Mouse (Mus musculus) kidney, postnatal 25 days (tissue): ENCODE measurements at regions not wholly inside any gene's neighbourhood (a gene's known extent, or its start where the extent isn't known, plus 50 kb on each side); places are given as distances from the start of the nearest gene placed in this dataset.

Source experiments
- DNase-seq, 2 experiments: peaks; one replicate each; pipeline ENCODE4 v3.0.0; 2021; ENCODE audit warnings: mixed read lengths in 2 of 2

GRCm38 (mm10) chr2:9595236-9595850, 285.7 kb upstream of the 4930412O13Rik start:
- DNase-seq: no peak

- no peak for DNase-seq
Measured at GRCm38 (mm10) chr2:9596135-9596534, 284.9 kb upstream of the 4930412O13Rik start.

GRCm38 (mm10) chr2:9604984-9605383, 276.1 kb upstream of the 4930412O13Rik start:
- no peak for DNase-seq

DNA sequence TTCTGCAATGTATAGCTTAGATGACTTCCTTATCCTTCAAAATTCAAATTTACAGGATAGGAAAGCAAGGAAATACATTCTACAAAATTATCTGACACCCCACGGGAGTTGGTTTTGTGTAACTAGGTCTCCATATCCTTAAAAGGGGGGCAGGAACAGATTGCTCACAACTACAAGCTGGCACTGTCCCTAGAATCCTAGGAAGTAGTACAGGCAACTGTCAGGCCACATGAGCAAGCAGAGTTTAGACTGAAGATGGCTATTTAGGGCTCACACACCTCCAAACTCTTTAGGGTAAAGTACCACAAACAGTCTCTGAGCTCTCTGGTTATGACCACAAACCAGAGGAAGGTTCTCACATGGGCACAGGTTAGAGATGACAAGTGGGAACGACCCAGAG, 273.5 kb upstream of the 4930412O13Rik start:
- DNase-seq: no peak

- DNase-seq: no peak
Measured at GRCm38 (mm10) chr2:9614415-9614814, 266.6 kb upstream of the 4930412O13Rik start.

GRCm38 (mm10) chr2:9616292-9616691, 264.8 kb upstream of the 4930412O13Rik start:
- no peak for DNase-seq

DNA sequence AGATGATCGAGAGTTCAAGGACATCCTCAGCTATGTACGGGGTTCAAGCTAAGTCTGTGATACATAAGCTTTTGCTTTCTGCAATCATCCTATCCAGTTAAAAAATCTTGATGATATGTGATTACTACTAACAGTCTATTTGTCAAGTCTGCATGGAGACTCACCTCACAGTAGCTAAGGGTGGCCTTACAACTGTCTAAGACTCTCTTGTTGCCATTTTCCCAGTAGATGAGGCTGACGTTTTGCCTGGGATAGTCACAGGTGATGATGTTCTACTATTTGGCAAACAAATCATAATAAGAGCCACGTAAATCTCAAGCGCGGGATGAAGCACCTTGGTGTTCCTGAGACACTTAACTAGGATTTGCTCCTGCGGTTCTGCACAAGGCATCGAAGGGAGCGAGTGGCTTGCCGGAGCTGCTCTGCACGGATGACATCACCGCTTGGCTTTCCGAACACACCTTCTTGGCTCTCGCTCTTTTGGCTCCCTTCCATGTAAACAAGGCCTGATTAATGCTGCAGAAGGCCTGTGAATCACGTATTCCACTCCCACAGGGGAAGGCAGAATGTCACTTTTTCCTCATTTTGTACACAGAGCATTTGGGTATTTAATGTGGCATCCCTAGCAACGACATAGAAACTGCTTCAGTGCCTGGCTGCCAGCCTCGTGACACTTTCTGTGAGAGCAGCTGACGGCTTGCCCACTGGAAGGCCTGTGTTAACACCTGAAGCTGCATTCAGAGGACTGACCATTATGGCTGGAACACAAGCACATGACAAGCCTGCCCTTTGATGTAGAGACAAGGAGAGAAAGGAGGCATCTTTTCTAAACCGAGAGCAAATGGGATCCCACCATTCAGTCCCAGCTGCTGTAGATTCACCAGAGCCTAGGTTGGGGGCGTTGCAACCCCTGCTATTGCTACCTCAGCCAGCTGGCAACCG, 260.5 kb upstream of the 4930412O13Rik start:
- peak; percentile 45 to 61 for DNase-seq

DNA sequence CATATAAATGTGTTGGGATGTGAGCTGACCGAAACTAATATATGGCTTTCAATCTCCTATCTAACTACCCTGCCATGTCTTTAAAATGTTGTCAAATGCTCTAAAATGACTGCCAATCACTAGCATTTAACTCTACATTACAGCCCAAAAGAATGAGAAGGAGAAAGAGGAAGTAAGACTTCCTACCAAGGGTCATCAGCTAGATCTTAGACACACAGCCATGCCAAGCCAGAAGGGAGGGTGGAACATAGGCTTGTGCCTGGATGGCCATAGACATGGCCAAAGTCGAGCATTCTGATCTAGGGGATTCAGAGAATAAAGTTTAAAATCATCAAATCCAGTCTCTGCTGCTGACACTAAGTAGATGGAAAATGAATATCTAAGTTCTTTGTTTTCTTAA, 257.4 kb upstream of the 4930412O13Rik start:
- no peak for DNase-seq

GRCm38 (mm10) chr2:9628026-9628425, 253.0 kb upstream of the 4930412O13Rik start:
- DNase-seq: no peak

DNA sequence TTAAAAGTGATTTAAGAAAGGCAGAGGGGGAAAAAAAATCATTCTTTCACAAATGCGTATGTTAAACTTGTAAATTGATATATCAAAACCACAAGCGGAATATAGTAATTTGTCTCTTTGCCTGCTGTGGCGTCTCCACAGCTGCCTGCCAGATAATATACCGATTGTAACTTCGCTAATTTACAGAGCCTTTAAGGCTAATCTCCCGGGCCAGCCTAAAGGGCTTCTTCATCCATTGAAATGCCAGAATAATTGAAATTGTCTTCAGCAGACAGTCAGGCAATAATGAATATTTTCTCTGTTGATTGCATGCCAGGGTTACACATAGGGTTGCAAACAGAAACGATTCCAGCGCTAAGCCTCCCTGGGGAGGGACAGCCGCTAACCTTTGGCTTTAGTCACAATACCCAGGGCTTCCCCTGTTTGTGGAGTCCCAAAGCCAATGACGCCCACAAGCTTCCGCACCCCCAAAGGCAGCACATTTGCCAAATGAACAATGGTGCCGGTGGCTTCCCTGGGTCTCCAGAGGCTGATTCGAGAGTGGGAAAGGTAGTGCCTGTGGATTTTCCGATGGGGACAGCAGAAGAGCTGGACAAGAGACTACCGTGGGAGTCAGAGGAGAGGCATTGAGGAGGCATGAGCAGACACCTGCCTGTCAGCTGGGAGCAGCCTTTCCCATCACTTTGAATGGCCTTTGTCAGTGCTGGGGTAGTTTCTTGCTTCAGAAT, 248.2 kb upstream of the 4930412O13Rik start:
- peak in 1 of 2 experiments; percentile 33 for DNase-seq

DNA sequence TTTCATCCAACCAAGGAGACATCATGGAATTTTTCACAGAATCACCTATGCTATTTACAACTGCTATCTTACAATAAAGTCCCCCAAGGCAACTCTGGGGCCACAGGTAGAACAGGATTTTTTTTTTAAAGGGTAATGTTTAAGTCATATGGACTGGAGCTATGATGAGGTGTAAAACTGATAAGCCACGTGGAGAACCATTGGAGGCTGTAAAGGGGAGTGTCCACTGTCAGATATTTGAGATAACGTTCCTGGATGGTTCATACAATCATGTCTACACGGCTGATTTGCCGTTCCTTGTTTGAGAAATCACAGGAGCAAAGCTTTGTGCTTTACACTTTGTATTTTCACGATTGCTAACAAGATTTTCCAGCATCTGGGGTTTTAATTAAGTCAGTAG, 241.8 kb upstream of the 4930412O13Rik start:
- no peak for DNase-seq

GRCm38 (mm10) chr2:9641629-9642028, 239.4 kb upstream of the 4930412O13Rik start:
- DNase-seq: no peak

DNA sequence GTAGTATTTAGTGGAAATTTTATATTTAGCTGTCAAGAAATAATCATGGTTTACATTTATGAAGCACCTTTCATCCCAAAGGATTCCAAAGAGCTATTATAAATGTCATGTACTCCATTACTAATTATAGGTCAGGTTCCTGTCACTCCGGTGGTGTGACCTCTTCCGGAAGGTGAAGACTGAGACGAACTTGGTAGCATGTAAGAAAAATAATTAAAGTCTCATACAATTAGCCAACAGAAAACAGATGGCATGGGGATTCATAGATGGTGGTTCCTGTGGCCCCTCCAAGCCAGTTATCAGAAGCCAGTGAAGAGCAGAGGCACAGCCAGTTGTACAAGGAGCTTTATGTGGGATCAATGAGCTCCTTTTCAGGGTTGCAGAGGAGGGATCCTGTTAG, 238.6 kb upstream of the 4930412O13Rik start:
- no peak for DNase-seq

- DNase-seq: no peak
Measured at GRCm38 (mm10) chr2:9646466-9646865, 234.6 kb upstream of the 4930412O13Rik start.

DNA sequence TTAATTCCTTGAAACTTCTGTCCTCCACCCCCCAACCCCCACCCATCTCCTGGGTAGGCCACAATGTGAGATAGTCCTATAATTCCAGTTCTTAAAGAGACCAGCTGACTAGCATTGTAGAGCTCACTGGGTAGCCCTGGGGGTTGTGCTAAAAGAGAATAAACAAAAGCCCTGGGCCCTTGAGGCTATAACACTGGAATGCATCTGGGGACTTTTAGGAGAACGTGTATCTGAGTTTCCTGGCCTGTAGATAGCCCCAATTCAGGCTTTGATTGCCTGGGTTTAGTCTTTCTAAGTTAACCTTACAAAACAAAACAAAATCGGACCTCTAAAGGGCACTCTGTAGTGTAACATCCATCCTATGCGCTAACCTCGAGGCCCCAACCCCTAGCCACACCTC, 234.1 kb upstream of the 4930412O13Rik start:
- no peak for DNase-seq

- DNase-seq: no peak
Measured at GRCm38 (mm10) chr2:9650082-9650481, 231.0 kb upstream of the 4930412O13Rik start.

DNA sequence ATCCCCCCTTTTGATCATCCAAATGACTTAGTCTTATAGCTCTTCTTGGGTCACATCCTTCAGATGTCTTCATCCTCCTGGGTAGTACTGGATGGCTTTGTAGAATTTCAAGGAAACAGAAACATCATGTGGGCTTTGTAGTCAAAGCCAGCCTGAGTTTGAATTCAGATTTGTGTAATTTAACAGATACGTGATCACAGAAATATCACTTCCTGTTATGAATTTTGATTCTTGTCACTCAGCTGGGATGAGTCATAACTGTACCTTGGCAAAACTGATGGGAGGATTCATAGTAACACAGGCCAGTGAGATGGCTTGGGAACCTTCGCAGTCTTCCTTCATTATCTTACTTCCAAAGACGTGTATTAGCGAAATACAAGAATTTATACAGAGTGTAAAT, 222.2 kb upstream of the 4930412O13Rik start:
- DNase-seq: no peak

DNA sequence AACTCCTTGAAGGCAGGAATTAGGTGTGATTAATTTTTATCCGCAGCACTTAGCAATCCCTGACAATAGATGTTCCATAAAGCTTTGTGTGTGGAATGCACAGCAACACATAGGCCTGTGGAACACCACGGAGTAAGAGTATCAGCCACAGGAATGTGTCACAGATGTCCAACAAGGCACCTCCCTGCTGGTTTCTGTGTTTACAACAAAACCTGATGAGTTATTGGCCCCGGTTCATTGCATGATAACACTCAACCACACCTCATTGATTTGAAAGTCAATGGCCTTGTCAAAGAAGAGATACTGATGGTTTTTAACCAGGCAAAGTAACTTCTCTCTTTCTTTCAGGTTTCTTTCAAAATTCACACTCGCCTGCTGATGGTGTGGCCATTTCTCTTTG, 211.4 kb upstream of the 4930412O13Rik start:
- no peak for DNase-seq

DNA sequence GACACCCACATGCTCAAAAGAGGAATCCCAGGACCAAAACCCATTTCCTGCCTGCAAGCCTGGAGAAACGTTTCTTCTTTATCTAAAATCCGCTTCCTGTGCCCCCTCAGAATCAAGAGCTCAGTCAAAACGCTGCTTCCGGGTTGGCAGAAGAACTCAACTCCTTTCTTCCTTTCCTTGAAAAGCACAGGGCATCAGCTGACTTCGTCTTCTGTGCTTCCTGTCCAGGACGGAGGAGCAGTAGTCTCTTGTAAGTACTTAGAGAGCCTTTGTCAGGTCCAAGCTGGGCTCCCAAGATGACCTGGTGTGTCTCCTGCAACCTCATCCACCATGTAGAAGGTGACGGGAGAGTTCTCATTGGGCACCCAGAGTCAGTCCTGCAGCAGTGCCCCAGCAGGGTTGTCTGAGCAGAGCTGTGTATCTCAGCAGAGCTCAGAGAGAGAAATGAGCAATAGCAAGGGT, 199.3 kb upstream of the 4930412O13Rik start:
- no peak for DNase-seq

DNA sequence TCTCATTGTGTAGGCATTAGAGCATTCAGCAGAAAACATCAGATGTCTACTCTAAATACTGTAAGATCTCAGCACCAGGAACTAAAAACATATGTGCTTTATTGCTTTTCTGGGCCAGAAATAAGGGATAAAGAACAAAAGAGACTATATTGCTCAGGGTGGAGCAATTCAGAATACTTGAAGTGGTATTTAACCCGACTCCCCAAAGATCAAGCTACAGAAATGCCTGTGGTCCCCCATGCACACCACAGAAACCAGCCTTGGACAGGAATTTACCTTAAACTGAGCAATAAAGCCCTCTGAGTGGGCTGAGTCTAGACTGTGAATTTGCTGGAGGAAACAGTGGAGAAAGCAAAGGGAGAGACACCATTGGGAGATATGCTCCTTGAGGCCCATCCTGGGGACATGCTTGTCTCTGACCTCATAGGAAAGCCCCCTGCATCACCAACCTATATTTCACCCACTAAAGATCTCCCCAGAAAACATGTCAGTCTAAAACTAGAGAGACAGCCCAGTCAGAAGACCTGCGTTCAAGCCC, 197.3 kb upstream of the 4930412O13Rik start:
- no peak for DNase-seq

- DNase-seq: no peak
Measured at GRCm38 (mm10) chr2:9688176-9688575, 192.9 kb upstream of the 4930412O13Rik start.

- no peak for DNase-seq
Measured at GRCm38 (mm10) chr2:9689518-9689917, 191.5 kb upstream of the 4930412O13Rik start.

DNA sequence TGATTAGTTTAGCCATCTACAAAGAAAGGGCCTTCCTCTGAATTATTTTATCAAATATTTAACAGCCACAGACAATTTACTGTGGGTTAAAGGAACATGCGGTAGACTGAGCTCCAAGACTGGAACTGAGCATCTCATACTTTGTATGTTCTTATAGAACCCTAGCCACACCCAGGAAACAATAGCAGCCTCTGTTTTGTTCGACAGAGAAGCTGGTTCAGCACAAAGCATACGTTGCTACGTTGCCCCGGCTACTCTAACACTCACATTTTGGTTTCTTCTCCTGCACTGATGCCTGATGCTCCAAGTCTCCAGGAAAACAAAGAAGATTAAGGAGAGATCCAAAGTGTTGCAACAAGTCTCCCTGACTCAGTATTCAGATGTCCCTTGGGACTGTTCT, 189.5 kb upstream of the 4930412O13Rik start:
- DNase-seq: no peak
